ENCODE assay signal across 8 mouse cellular contexts in genomic region chr9:122922936-122923381, GRCm38 (mm10). TPM values are rescaled to one million over a fixed set of nuclear protein-coding genes. Genes with fewer than 3 reads are reported as not detected.
DNase-seq lines count a peak whose midpoint lies in the region; ATAC-seq lines count a peak whose summit lies in the region.

Zfp105 (plus strand) TSS chr9:122923072.

- H3K4me3 ChIP-seq in liver, embryonic 16.5 days (ENCODE audit: low read depth, low read length): peak within 1 kb of the TSS; percentile 61
- peak within 1 kb of the TSS; percentile 63 for H3K4me3 ChIP-seq in neural tube, embryonic 14.5 days (ENCODE audit: low read depth, low read length)

- peak; percentile 90 for DNase-seq in Muller cell, postnatal 12 days (ENCODE audit: inconsistent ontology term)
- DNase-seq in cerebellum, adult 9-10 months: peak; percentile 70
- DNase-seq in heart, postnatal 36 days: peak; percentile 61 to 73
- DNase-seq in layer of hippocampus, adult 18-20 months (ENCODE audit: low spot score in 2 of 2): peak; percentile 51 to 67
- DNase-seq in testis, postnatal 14 days (ENCODE audit: low spot score): peak; percentile 87

- H3K36me3 ChIP-seq in liver, embryonic 16.5 days (ENCODE audit: control insufficient read depth, insufficient read depth): no peaks in the 10 kb centered on the region
- peaks cover 29% of the 10 kb centered on the region for H3K36me3 ChIP-seq in neural tube, embryonic 14.5 days (ENCODE audit: control insufficient read depth, insufficient read depth, low read length)

- H3K9ac ChIP-seq in liver, embryonic 16.5 days (ENCODE audit: low read depth, low read length): peak within 1 kb of the TSS; percentile 38
- H3K9ac ChIP-seq in neural tube, embryonic 14.5 days (replicated peaks; ENCODE audit: low read depth, low read length): peak within 1 kb of the TSS; percentile 80

- H3K27me3 ChIP-seq in liver, embryonic 16.5 days (ENCODE audit: control insufficient read depth, insufficient read depth, low read depth, low read length): peaks cover 17% of the 10 kb centered on the region
- H3K27me3 ChIP-seq in neural tube, embryonic 14.5 days (ENCODE audit: control insufficient read depth, insufficient read depth, low read length): no peaks in the 10 kb centered on the region

- no peak within 1 kb of the TSS for H3K27ac ChIP-seq in liver, embryonic 16.5 days (ENCODE audit: low read length)
- peak within 1 kb of the TSS; percentile 61 for H3K27ac ChIP-seq in neural tube, embryonic 14.5 days (ENCODE audit: low read depth, low read length)

- no peaks in the 10 kb centered on the region for H3K4me1 ChIP-seq in liver, embryonic 16.5 days (ENCODE audit: control insufficient read depth, low read depth, low read length)
- 0 out of 2 replicates have a peak, but pooled peaks cover 7% of the 10 kb centered on the region for H3K4me1 ChIP-seq in neural tube, embryonic 14.5 days (ENCODE audit: control insufficient read depth, insufficient read depth, low read length)

- peak within 1 kb of the TSS; percentile 65 for H3K4me2 ChIP-seq in liver, embryonic 16.5 days (ENCODE audit: low read depth, low read length)
- H3K4me2 ChIP-seq in neural tube, embryonic 14.5 days (ENCODE audit: low read depth, low read length): peak within 1 kb of the TSS; percentile 52

- intact Hi-C loops in heart, postnatal 36 days (cut with DNase I): loop anchor here (1.0 kb wide), 1 partner anchor 58 kb away; no protein-coding TSS in a partner anchor

- under 1% methylated on average over 43 of the region's 43 CpGs for WGBS in liver, embryonic 16.5 days (ENCODE audit: insufficient replicate concordance)
- whole genome bisulfite sequencing in neural tube, embryonic 14.5 days: under 1% methylated on average over 34 of the region's 43 CpGs

- ATAC-seq in frontal cortex, adult (ENCODE audit: low TSS enrichment): peak; percentile 90
- ATAC-seq in liver, embryonic 16.5 days (ENCODE audit: low read depth): peak; percentile 58
- ATAC-seq in neural tube, embryonic 14.5 days (ENCODE audit: low read depth): peak; percentile 99

- no peaks in the 10 kb centered on the region for H3K9me3 ChIP-seq in liver, embryonic 16.5 days (replicated peaks; ENCODE audit: control insufficient read depth, low read length)
- H3K9me3 ChIP-seq in neural tube, embryonic 14.5 days (ENCODE audit: control insufficient read depth, low read length): no peaks in the 10 kb centered on the region

RNA-seq across cellular contexts. Expression of gene Zfp105, which starts in this region (rescaled TPM):
- total RNA-seq in heart, postnatal 36 days (2021): 1 to 10 TPM; 1.9 to 2.0 TPM
- 1 to 10 TPM; 6.7 to 7.0 TPM for total RNA-seq in layer of hippocampus, adult 18-20 months (2021)
- polyA plus RNA-seq in liver, embryonic 16.5 days (2015; fragmentation: Nextera tagmentation; extraction: Ambion mirVana): 1.6 and 1.8 TPM in 2 replicates
- polyA plus RNA-seq in neural tube, embryonic 14.5 days (2014; fragmentation: Nextera tagmentation; extraction: Ambion mirVana): 18.8 and 21.4 TPM in 2 replicates
